Mouse (Mus musculus) MEL (cell line): ENCODE measurements around the gene Fkbp8. TPM values are rescaled to one million over a fixed set of nuclear protein-coding genes. Genes with fewer than 3 reads are reported as not detected.

Source experiments
- DNase-seq: peaks from one replicate; pipeline ENCODE4 v3.0.0; 2011; ENCODE audit warnings: low read depth, low spot score
- H3K27ac ChIP-seq: 2 replicates; pipeline ENCODE4 v1.5.1; 2012; ENCODE audit warnings: low read depth, mild to moderate bottlenecking, control low read depth, low read length, moderate library complexity; ENCODE audit not compliant: control insufficient read depth
- H3K27me3 ChIP-seq, 2 experiments: fragments of 150-350 bp in 1 of 2; sonication (generic) in 1 of 2; 2 replicates each; pipeline ENCODE4 v1.6.1; 2012; ENCODE audit warnings: low read length in 2 of 2, mild to moderate bottlenecking in 2 of 2, improper control_type of control experiment in 1 of 2, moderate library complexity in 1 of 2; ENCODE audit not compliant: insufficient read depth in 2 of 2, control insufficient read depth in 1 of 2
- H3K36me3 ChIP-seq, 2 experiments: 2 replicates each; pipeline ENCODE4 v1.6.1; 2012 to 2014; ENCODE audit warnings: low read length in 2 of 2, improper control_type of control experiment in 1 of 2, inconsistent platforms in 1 of 2, mild to moderate bottlenecking in 1 of 2; ENCODE audit not compliant: insufficient read depth in 2 of 2, control insufficient read depth in 1 of 2
- H3K4me1 ChIP-seq, 2 experiments: fragments of 150-350 bp in 1 of 2; sonication (generic) in 1 of 2; 2 replicates each; pipeline ENCODE4 v1.6.1; 2012; ENCODE audit warnings: low read length in 2 of 2, improper control_type of control experiment in 1 of 2, mild to moderate bottlenecking in 1 of 2; ENCODE audit not compliant: insufficient read depth in 2 of 2, control insufficient read depth in 1 of 2
- H3K4me3 ChIP-seq, 2 experiments: fragments of 150-350 bp in 1 of 2; sonication (generic) in 1 of 2; 2 replicates each; pipeline ENCODE4 v1.5.1; 2012; ENCODE audit warnings: low read depth in 2 of 2, low read length in 2 of 2, mild to moderate bottlenecking in 2 of 2, moderate library complexity in 2 of 2, control low read depth in 1 of 2, improper control_type of control experiment in 1 of 2; ENCODE audit not compliant: control insufficient read depth in 1 of 2, insufficient read depth in 1 of 2
- H3K79me2 ChIP-seq: 2 replicates; pipeline ENCODE4 v1.6.1; 2012; ENCODE audit warnings: mild to moderate bottlenecking, low read length, moderate library complexity; ENCODE audit not compliant: control insufficient read depth, poor library complexity, insufficient read depth
- H3K9ac ChIP-seq: 2 replicates; pipeline ENCODE4 v1.6.1; 2012; ENCODE audit warnings: low read depth, mild to moderate bottlenecking, control low read depth, low read length, moderate library complexity; ENCODE audit not compliant: control insufficient read depth, poor library complexity, severe bottlenecking
- H3K9me3 ChIP-seq: fragments of 150-350 bp; sonication (generic); replicated peaks from 2 replicates; pipeline ENCODE4 v1.6.1; 2012; ENCODE audit warnings: mild to moderate bottlenecking, low read length, improper control_type of control experiment, moderate library complexity; ENCODE audit not compliant: insufficient read depth
- BHLHE40 ChIP-seq: IDR thresholded peaks from 2 replicates; pipeline ENCODE4 v1.6.1; 2012; ENCODE audit warnings: low read depth, mild to moderate bottlenecking, inconsistent platforms, low read length, improper control_type of control experiment, borderline replicate concordance
- CHD1 ChIP-seq: IDR thresholded peaks from 2 replicates; pipeline ENCODE4 v1.6.1; 2012; ENCODE audit warnings: low read depth, mild to moderate bottlenecking, inconsistent platforms, low read length, improper control_type of control experiment
- CHD2 ChIP-seq: IDR thresholded peaks from 2 replicates; pipeline ENCODE4 v1.6.1; 2011; ENCODE audit warnings: low read length, improper control_type of control experiment
- ETS1 ChIP-seq: IDR thresholded peaks from 2 replicates; pipeline ENCODE4 v1.6.1; 2012; ENCODE audit warnings: low read depth, mild to moderate bottlenecking, inconsistent platforms, low read length, improper control_type of control experiment, moderate library complexity
- GABPA ChIP-seq: IDR thresholded peaks from 2 replicates; pipeline ENCODE4 v1.6.1; 2012; ENCODE audit warnings: low read depth, mild to moderate bottlenecking, inconsistent platforms, low read length, improper control_type of control experiment, moderate library complexity
- HCFC1 ChIP-seq: IDR thresholded peaks from 2 replicates; pipeline ENCODE4 v1.6.1; 2012; ENCODE audit warnings: low read depth, mild to moderate bottlenecking, inconsistent platforms, low read length, improper control_type of control experiment, moderate library complexity
- MAFK ChIP-seq: IDR thresholded peaks from 2 replicates; pipeline ENCODE4 v1.6.1; 2011; ENCODE audit warnings: low read depth, mild to moderate bottlenecking, low read length, improper control_type of control experiment, borderline replicate concordance
- MAX ChIP-seq: IDR thresholded peaks from 2 replicates; pipeline ENCODE4 v1.6.1; 2011; ENCODE audit warnings: low read length, improper control_type of control experiment
- MEF2A ChIP-seq: IDR thresholded peaks from 2 replicates; pipeline ENCODE4 v1.6.1; 2014; ENCODE audit warnings: low read depth, mild to moderate bottlenecking, inconsistent platforms, low read length, improper control_type of control experiment; ENCODE audit not compliant: poor library complexity, insufficient replicate concordance, severe bottlenecking; ENCODE audit errors: extremely low read depth
- MYB ChIP-seq: IDR thresholded peaks from 2 replicates; pipeline ENCODE4 v1.6.1; 2011; ENCODE audit warnings: mild to moderate bottlenecking, low read depth, low read length, improper control_type of control experiment
- MYC ChIP-seq: IDR thresholded peaks from 2 replicates; pipeline ENCODE4 v1.6.1; 2011; ENCODE audit warnings: low read depth, mild to moderate bottlenecking, low read length, improper control_type of control experiment, moderate library complexity
- NRF1 ChIP-seq: IDR thresholded peaks from 2 replicates; pipeline ENCODE4 v1.6.1; 2014; ENCODE audit warnings: low read depth, mild to moderate bottlenecking, inconsistent platforms, low read length, improper control_type of control experiment, moderate library complexity; ENCODE audit not compliant: poor library complexity, insufficient read depth, severe bottlenecking
- POLR2AphosphoS2 ChIP-seq: IDR thresholded peaks from 2 replicates; pipeline ENCODE4 v1.6.1; 2011; ENCODE audit warnings: low read length, improper control_type of control experiment
- RCOR1 ChIP-seq: IDR thresholded peaks from 2 replicates; pipeline ENCODE4 v1.6.1; 2012; ENCODE audit warnings: low read depth, mild to moderate bottlenecking, inconsistent platforms, low read length, improper control_type of control experiment
- SIN3A ChIP-seq: IDR thresholded peaks from 2 replicates; pipeline ENCODE4 v1.6.1; 2012; ENCODE audit warnings: low read length, improper control_type of control experiment, inconsistent platforms
- TAL1 ChIP-seq: IDR thresholded peaks from 2 replicates; pipeline ENCODE4 v1.6.1; 2012; ENCODE audit warnings: mild to moderate bottlenecking, inconsistent platforms, low read length, moderate library complexity, mixed read lengths
- TCF12 ChIP-seq: IDR thresholded peaks from 2 replicates; pipeline ENCODE4 v1.6.1; 2014; ENCODE audit warnings: low read depth, mild to moderate bottlenecking, inconsistent platforms, low read length, improper control_type of control experiment, moderate library complexity
- USF2 ChIP-seq, 2 experiments: IDR thresholded peaks; 2 replicates each; pipeline ENCODE4 v1.6.1; 2011 to 2012; ENCODE audit warnings: improper control_type of control experiment in 2 of 2, low read length in 2 of 2, borderline replicate concordance in 1 of 2, inconsistent platforms in 1 of 2, low read depth in 1 of 2, mild to moderate bottlenecking in 1 of 2; ENCODE audit not compliant: insufficient read depth in 1 of 2
- ZKSCAN1 ChIP-seq: IDR thresholded peaks from 2 replicates; pipeline ENCODE4 v1.6.1; 2012; ENCODE audit warnings: low read depth, mild to moderate bottlenecking, inconsistent platforms, low read length, improper control_type of control experiment, moderate library complexity
- ZNF384 ChIP-seq: IDR thresholded peaks from 2 replicates; pipeline ENCODE4 v1.6.1; 2012; ENCODE audit warnings: low read depth, mild to moderate bottlenecking, inconsistent platforms, low read length, improper control_type of control experiment
- polyA plus RNA-seq, 2 experiments: library from polyadenylated mRNA; stranded (reverse) in 1 of 2; unstranded in 1 of 2; fragments of >175 nt in 1 of 2; fragments of >200 nt in 1 of 2; gene quantifications; 2 replicates each; pipeline versions ENCODE4 v1.2.1 to v1.2.4; 2012; ENCODE audit warnings: low replicate concordance in 2 of 2, low read depth in 1 of 2; ENCODE audit not compliant: insufficient read length in 2 of 2, insufficient read depth in 1 of 2, missing spikeins in 1 of 2
- total RNA-seq: library from RNA; depleted of rRNA; stranded (reverse); fragments of 300-350 nt; gene quantifications from 2 replicates; pipeline ENCODE4 v1.2.3, GENCODE M21; 2012

Gene Fkbp8
- total and polyA plus RNA-seq, 3 experiments: 215 to 349 TPM; not detected in 1

GRCm38 (mm10) chr8:70519606-70520005, 7.9 kb upstream of the Fkbp8 start:
- H3K27me3 ChIP-seq: no peaks in the 10 kb centered on the region
- no peak overlapping the region for H3K27ac ChIP-seq
- H3K79me2 ChIP-seq: peaks cover 8% of the 10 kb centered on the region
- DNase-seq: no peak
- TF ChIP-seq USF2 (IDR thresholded peaks at IDR 0.05; ENCODE audit: borderline replicate concordance in 1 of 2, insufficient read depth in 1 of 2, low read depth in 1 of 2, low read length in 2 of 2): no peak
- no peak for TF ChIP-seq MAFK
- TF ChIP-seq MAX: no peak
- no peak for TF ChIP-seq POLR2AphosphoS2
- TF ChIP-seq MEF2A: no peak
- TF ChIP-seq ZKSCAN1: no peak
- no peak for TF ChIP-seq GABPA
- TF ChIP-seq ZNF384: no peak
- TF ChIP-seq MYB: no peak
- no peak for TF ChIP-seq BHLHE40
- TF ChIP-seq CHD1: no peak
- TF ChIP-seq NRF1: no peak
- TF ChIP-seq MYC: no peak
- no peak for TF ChIP-seq TCF12
- no peak for TF ChIP-seq CHD2
- no peak for TF ChIP-seq HCFC1
- TF ChIP-seq ETS1: no peak
- TF ChIP-seq RCOR1: no peak
- TF ChIP-seq SIN3A: no peak
- no peak for TF ChIP-seq TAL1
- peaks cover 3 to 7% of the 10 kb centered on the region in 2 experiments for H3K36me3 ChIP-seq
- H3K4me3 ChIP-seq: no peak overlapping the region
- H3K9me3 ChIP-seq: no peaks in the 10 kb centered on the region
- no peak overlapping the region for H3K9ac ChIP-seq
- peaks cover 0 to 10% of the 10 kb centered on the region in 2 experiments; a peak in 3 of 4 replicates for H3K4me1 ChIP-seq
